Mouse (Mus musculus): Measurements from ENCODE around the gene Rnpepl1. TPM values are rescaled to one million over a fixed set of nuclear protein-coding genes. Genes with fewer than 3 reads are reported as not detected.

Rnpepl1 gene
- polyA plus RNA-seq, 1 experiment from 2014 or later, result 21.7 TPM

DNA sequence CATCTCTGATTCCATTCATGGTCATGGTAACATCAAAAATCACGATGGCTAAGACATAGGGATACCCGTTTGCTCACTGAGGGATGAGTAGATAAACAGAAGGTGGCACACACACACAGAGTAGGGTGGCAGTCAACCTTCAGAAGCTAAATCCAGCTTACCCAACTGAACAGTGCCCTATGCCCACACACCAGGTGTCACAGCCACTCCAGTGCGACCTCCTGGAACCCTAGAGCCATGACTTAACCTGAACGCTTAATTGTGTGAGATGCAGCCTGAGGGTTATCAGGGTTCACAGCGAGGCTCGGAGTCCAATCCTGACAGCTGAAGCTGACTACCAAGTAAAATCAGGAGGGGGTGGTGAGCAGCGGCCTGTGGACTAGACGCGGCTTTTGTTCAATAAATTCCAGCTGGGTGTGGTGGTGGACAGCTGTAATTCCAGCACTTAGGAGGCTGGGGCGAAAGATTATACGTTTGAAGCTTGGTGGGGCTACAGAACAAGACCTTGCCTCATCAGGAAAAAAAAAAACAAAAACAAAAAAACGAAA lies 33.1 kb upstream of the Rnpepl1 start:
- ATAC-seq (replicated peaks; ENCODE audit: insufficient number of reproducible peaks, low FRiP score, low TSS enrichment), result no peak

DNA sequence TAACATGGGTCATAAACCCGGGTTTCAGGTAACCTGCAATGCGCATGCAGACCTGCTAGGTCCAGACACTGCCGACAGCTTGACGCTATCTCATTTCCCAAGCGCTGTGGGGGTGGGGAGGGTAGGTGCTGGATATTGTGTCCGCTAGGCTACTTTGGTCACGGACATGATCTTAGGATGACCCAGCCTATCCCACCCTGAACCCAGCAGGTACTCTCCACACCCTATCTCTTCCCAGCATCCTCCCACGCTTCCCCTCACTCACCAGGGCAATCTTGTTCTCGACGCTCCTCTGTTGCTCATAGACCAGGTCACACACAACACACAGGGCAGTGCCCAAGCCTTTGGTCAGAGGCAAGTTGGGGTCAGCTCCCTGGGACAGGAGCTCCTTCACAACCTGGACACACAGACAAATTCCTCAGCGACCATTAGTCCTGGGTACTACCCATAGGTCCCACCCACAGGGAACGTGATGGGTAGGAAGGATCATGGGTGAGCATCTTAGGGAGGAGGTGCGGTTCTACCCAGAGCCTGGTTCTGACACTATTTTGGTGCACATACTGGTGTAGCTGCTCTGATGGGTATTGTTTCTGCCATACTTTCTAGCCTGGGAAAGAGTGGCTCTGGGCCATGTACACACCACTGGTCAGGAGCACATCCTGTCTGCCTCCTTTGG lies 32.4 kb upstream of the Rnpepl1 start:
- Histone ChIP-seq H3K9ac (ENCODE audit: low read depth, low read length) (no peak overlapping the region), H3K4me2 (no peak overlapping the region), H3K4me1 (ENCODE audit: control insufficient read depth, insufficient read depth, low read length) (no peaks in the 10 kb centered on the region; the same call in 1 of the 2 replicates), H3K4me3 (ENCODE audit: low read depth, low read length) (no peak overlapping the region), H3K27ac (ENCODE audit: low read depth, low read length) (no peak overlapping the region), H3K27me3 (ENCODE audit: control insufficient read depth, insufficient read depth, low read length) (peaks cover 14% of the 10 kb centered on the region), H3K9me3 (replicated peaks; ENCODE audit: control insufficient read depth, low read length) (no peaks in the 10 kb centered on the region), H3K36me3 (ENCODE audit: control insufficient read depth, insufficient read depth, low read length) (no peaks in the 10 kb centered on the region)
- no peak for ATAC-seq (replicated peaks; ENCODE audit: insufficient number of reproducible peaks, low FRiP score, low TSS enrichment)
- 71% methylated on average over 13 of the region's 13 CpGs for WGBS (ENCODE audit: insufficient replicate concordance)

More for the DNA sequence above, 33.1 kb upstream of the Rnpepl1 start:
- Histone ChIP-seq H3K4me1 (ENCODE audit: control insufficient read depth, insufficient read depth, low read length) (no peaks in the 10 kb centered on the region; the same call in 1 of the 2 replicates), H3K9ac (ENCODE audit: low read depth, low read length) (no peak overlapping the region), H3K27ac (ENCODE audit: low read depth, low read length) (no peak overlapping the region), H3K36me3 (ENCODE audit: control insufficient read depth, insufficient read depth, low read length) (no peaks in the 10 kb centered on the region), H3K4me3 (ENCODE audit: low read depth, low read length) (no peak overlapping the region), H3K4me2 (no peak overlapping the region), H3K27me3 (ENCODE audit: control insufficient read depth, insufficient read depth, low read length) (peaks cover 11% of the 10 kb centered on the region), H3K9me3 (replicated peaks; ENCODE audit: control insufficient read depth, low read length) (no peaks in the 10 kb centered on the region)
- 68% methylated on average over 12 of the region's 12 CpGs for WGBS (ENCODE audit: insufficient replicate concordance)

DNA sequence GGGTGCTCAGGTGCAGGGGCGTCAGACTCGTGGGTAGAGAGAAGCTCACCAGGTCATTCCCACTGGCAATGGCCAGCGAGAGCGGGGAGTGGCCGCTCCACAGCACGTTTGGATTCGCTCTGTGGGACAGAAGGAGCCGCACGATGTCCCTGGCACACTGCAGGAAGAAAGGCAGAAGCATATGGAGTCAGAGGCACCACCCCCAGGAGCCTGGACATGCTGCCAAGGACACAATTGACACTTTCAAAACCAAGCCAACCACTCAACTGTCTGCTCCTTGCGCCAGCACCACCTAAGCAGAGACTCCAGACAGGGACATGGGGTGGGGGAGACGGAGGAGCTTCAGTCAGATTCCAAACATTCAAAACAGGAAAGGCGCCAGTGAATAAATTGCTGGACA lies 31.3 kb upstream of the Rnpepl1 start:
- Histone ChIP-seq H3K4me2 (no peak overlapping the region), H3K4me1 (ENCODE audit: control insufficient read depth, insufficient read depth, low read length) (no peaks in the 10 kb centered on the region; the same call in 1 of the 2 replicates), H3K9me3 (replicated peaks; ENCODE audit: control insufficient read depth, low read length) (no peaks in the 10 kb centered on the region), H3K4me3 (ENCODE audit: low read depth, low read length) (no peak overlapping the region), H3K36me3 (ENCODE audit: control insufficient read depth, insufficient read depth, low read length) (no peaks in the 10 kb centered on the region), H3K27me3 (ENCODE audit: control insufficient read depth, insufficient read depth, low read length) (peaks cover 14% of the 10 kb centered on the region; the same call in 1 of the 2 replicates), H3K9ac (ENCODE audit: low read depth, low read length) (no peak overlapping the region), H3K27ac (ENCODE audit: low read depth, low read length) (no peak overlapping the region)
- 80% methylated on average over 12 of the region's 12 CpGs for WGBS (ENCODE audit: insufficient replicate concordance)
- no peak for ATAC-seq (replicated peaks; ENCODE audit: insufficient number of reproducible peaks, low FRiP score, low TSS enrichment)

DNA sequence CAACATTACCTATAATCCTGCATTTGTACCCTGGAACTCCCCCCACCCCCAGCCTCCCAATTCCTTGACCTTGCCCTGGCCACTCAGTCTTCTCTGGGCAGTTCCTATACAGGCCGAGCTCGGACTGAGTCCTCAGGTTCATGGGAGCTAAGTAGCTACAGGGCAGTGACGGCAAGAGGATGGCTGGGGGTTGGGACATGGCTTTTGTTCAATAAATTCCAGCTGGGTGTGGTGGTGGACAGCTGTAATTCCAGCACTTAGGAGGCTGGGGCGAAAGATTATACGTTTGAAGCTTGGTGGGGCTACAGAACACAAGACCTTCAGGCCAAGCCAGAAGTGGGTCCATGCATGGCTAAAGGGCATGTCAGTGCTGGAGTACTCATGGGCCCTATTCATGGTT lies 30.5 kb upstream of the Rnpepl1 start:
- 81% methylated on average over 5 of the region's 5 CpGs for WGBS (ENCODE audit: insufficient replicate concordance)
- no peak overlapping the region for H3K4me3 ChIP-seq (ENCODE audit: low read depth, low read length)
- ATAC-seq (replicated peaks; ENCODE audit: insufficient number of reproducible peaks, low FRiP score, low TSS enrichment), result no peak

DNA sequence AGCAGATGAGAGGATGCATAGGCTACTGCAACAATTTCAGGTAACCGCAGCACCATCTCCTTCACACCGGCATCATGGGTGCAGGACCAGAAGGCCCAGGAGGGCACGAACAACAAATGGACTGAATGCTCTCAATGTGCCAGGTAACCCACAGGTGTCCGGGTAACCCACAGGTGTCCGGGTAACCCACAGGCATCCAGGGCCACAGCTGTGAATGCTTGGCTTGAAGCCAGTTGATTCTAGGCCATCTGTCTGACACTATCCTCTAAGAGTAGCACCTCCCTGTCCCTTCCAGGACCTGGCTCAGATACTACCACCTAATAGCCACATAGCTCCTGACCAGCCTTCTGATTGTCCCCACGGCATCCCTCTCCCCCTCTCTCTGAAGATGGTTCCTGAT lies 28.6 kb upstream of the Rnpepl1 start:
- Histone ChIP-seq H3K36me3 (ENCODE audit: control insufficient read depth, insufficient read depth, low read length) (no peaks in the 10 kb centered on the region), H3K4me1 (ENCODE audit: control insufficient read depth, insufficient read depth, low read length) (no peaks in the 10 kb centered on the region; the same call in 1 of the 2 replicates), H3K27ac (ENCODE audit: low read depth, low read length) (no peak overlapping the region), H3K4me3 (ENCODE audit: low read depth, low read length) (no peak overlapping the region), H3K9ac (ENCODE audit: low read depth, low read length) (no peak overlapping the region), H3K4me2 (no peak overlapping the region), H3K9me3 (replicated peaks; ENCODE audit: control insufficient read depth, low read length) (no peaks in the 10 kb centered on the region), H3K27me3 (ENCODE audit: control insufficient read depth, insufficient read depth, low read length) (peaks cover 10% of the 10 kb centered on the region; the same call in 1 of the 2 replicates)
- no peak for ATAC-seq (replicated peaks; ENCODE audit: insufficient number of reproducible peaks, low FRiP score, low TSS enrichment)
- WGBS (ENCODE audit: insufficient replicate concordance), result 83% methylated on average over 6 of the region's 6 CpGs

More for the DNA sequence above, 30.5 kb upstream of the Rnpepl1 start:
- no peaks in the 10 kb centered on the region for H3K36me3 ChIP-seq (ENCODE audit: control insufficient read depth, insufficient read depth, low read length)
- no peak overlapping the region for H3K4me2 ChIP-seq
- H3K4me1 ChIP-seq (ENCODE audit: control insufficient read depth, insufficient read depth, low read length), result no peaks in the 10 kb centered on the region; the same call in 1 of the 2 replicates
- H3K27ac ChIP-seq (ENCODE audit: low read depth, low read length), result no peak overlapping the region
- peaks cover 14% of the 10 kb centered on the region; the same call in 1 of the 2 replicates for H3K27me3 ChIP-seq (ENCODE audit: control insufficient read depth, insufficient read depth, low read length)
- no peak overlapping the region for H3K9ac ChIP-seq (ENCODE audit: low read depth, low read length)
- H3K9me3 ChIP-seq (replicated peaks; ENCODE audit: control insufficient read depth, low read length), result no peaks in the 10 kb centered on the region

DNA sequence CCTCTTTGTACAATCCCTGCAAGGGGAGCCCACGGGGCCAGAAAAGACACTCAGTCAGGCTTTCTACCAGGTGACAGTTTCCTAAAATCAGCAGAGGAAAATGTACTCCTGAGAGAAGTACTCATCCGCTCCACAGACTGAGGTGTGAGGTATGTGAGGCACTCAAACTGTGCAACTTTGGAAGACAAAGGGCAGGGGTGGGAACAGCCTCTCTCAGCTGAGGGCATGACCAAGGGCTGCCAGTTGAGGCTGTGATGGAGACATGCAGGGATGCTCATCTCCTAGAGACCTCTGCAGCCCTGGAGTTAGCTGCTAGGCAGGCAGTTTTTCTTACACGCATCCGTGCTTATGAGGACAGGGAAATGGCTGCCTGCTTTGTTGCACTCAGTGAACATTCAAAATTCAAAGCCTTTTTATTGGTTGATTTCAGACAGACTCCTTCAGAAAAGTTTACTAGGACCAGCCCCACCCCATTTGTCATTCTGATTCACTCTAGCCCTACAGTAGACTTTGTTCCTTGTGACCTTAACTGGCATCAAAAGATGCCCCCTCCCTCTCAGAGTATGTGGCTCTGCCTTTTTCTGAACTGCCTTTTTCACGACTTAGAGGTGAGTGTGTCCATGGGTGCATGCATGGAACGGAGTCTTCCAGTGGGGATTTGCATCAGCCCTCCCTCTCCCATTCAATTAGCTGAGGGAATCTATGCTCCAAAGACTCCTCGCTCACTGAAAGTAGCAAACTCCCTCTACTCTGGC lies 21.5 kb upstream of the Rnpepl1 start:
- Histone ChIP-seq H3K9me3 (replicated peaks; ENCODE audit: control insufficient read depth, low read length) (no peaks in the 10 kb centered on the region), H3K36me3 (ENCODE audit: control insufficient read depth, insufficient read depth, low read length) (no peaks in the 10 kb centered on the region), H3K9ac (ENCODE audit: low read depth, low read length) (no peak overlapping the region), H3K4me2 (no peak overlapping the region), H3K4me1 (ENCODE audit: control insufficient read depth, insufficient read depth, low read length) (no peaks in the 10 kb centered on the region), H3K27me3 (ENCODE audit: control insufficient read depth, insufficient read depth, low read length) (0 out of 2 replicates have a peak, but pooled peaks cover 2% of the 10 kb centered on the region), H3K4me3 (ENCODE audit: low read depth, low read length) (no peak overlapping the region), H3K27ac (ENCODE audit: low read depth, low read length) (no peak overlapping the region)
- WGBS (ENCODE audit: insufficient replicate concordance), result 66% methylated on average over 7 of the region's 7 CpGs
- no peak for ATAC-seq (replicated peaks; ENCODE audit: insufficient number of reproducible peaks, low FRiP score, low TSS enrichment)

DNA sequence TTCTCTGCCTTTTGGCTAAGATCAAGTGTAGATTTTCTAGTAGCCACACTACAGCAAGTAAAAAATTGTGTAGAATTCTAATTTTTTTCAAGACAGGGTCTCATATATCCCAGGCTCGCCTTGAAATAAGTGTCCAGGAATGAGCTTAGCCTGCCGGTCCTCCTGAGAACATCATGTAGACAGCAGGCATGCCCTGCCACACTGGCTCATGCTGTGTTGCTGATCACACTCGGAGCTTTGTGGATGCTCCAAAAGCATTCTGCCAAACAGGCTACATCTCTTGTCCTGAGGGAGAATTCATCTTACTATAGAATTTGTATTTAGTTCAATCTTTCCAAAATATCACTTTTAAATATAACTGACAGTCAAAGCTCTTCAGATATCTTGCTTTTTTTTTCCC lies 17.8 kb upstream of the Rnpepl1 start:
- Histone ChIP-seq H3K4me3 (ENCODE audit: low read depth, low read length) (no peak overlapping the region), H3K4me2 (no peak overlapping the region), H3K27me3 (ENCODE audit: control insufficient read depth, insufficient read depth, low read length) (0 out of 2 replicates have a peak, but pooled peaks cover 2% of the 10 kb centered on the region), H3K9ac (ENCODE audit: low read depth, low read length) (no peak overlapping the region), H3K4me1 (ENCODE audit: control insufficient read depth, insufficient read depth, low read length) (no peaks in the 10 kb centered on the region), H3K9me3 (replicated peaks; ENCODE audit: control insufficient read depth, low read length) (no peaks in the 10 kb centered on the region), H3K27ac (ENCODE audit: low read depth, low read length) (no peak overlapping the region), H3K36me3 (ENCODE audit: control insufficient read depth, insufficient read depth, low read length) (no peaks in the 10 kb centered on the region)
- 68% methylated on average over 3 of the region's 3 CpGs for WGBS (ENCODE audit: insufficient replicate concordance)
- no peak for ATAC-seq (replicated peaks; ENCODE audit: insufficient number of reproducible peaks, low FRiP score, low TSS enrichment)

DNA sequence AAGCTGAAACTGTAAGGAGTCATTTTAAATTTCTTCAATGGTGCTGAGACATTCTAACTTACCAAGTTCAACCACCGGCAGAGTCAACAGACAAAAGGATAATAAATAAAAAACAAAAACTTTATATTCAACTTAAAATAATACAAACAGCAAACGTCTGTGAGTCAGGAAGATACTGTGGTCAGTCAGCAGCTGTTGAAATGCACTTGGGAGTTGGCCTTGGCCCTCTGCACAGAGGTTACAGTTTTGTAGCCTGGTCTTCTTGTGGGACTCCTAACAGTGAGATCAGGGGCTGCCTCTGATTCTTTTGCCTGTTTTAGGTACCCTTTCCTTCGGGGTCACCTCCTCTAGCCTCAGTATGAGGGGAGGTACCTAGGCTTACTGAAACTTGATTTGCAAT lies 16.7 kb upstream of the Rnpepl1 start:
- no peak for ATAC-seq (replicated peaks; ENCODE audit: insufficient number of reproducible peaks, low FRiP score, low TSS enrichment)
- Histone ChIP-seq H3K27ac (ENCODE audit: low read depth, low read length) (no peak overlapping the region), H3K4me1 (ENCODE audit: control insufficient read depth, insufficient read depth, low read length) (no peaks in the 10 kb centered on the region), H3K9ac (ENCODE audit: low read depth, low read length) (no peak overlapping the region), H3K27me3 (ENCODE audit: control insufficient read depth, insufficient read depth, low read length) (no peaks in the 10 kb centered on the region), H3K9me3 (replicated peaks; ENCODE audit: control insufficient read depth, low read length) (no peaks in the 10 kb centered on the region), H3K4me3 (ENCODE audit: low read depth, low read length) (no peak overlapping the region), H3K4me2 (no peak overlapping the region), H3K36me3 (ENCODE audit: control insufficient read depth, insufficient read depth, low read length) (no peaks in the 10 kb centered on the region)
- 67% methylated on average over 3 of the region's 3 CpGs for WGBS (ENCODE audit: insufficient replicate concordance)

Data from heart, embryonic 11.5 days (tissue).